Mouse (Mus musculus) midbrain, embryonic 16.5 days (tissue): ENCODE measurements around the gene Ccdc125. TPM values are rescaled to one million over a fixed set of nuclear protein-coding genes. Genes with fewer than 3 reads are reported as not detected.

Source experiments
- polyA plus RNA-seq: library from polyadenylated mRNA; unstranded; fragments of >200 nt; fragmentation: Nextera tagmentation; extraction: Ambion mirVana; gene quantifications from 2 replicates; pipeline ENCODE4 v1.2.1, GENCODE M21; 2015

Gene Ccdc125
- polyA plus RNA-seq, 1 experiment from 2014 or later, result 1.6 TPM

Other genes starting within 250 kb of the Ccdc125 start
- gene Naip1, start 216.8 kb upstream of the Ccdc125 start, polyA plus RNA-seq, result not detected in 2 replicates
- 71.7 and 73.4 TPM in 2 replicates for gene Gtf2h2, start 177.1 kb upstream of the Ccdc125 start, polyA plus RNA-seq
- 9.4 and 9.9 TPM in 2 replicates for gene Ocln, start 117.0 kb upstream of the Ccdc125 start, polyA plus RNA-seq
- gene Marveld2, start 52.7 kb upstream of the Ccdc125 start, polyA plus RNA-seq, result 2.7 and 3.3 TPM in 2 replicates
- gene Ak6, start 18.7 kb upstream of the Ccdc125 start, polyA plus RNA-seq, result 307 and 315 TPM in 2 replicates
- gene Rad17, start 18.7 kb upstream of the Ccdc125 start, polyA plus RNA-seq, result 18.0 and 18.4 TPM in 2 replicates
- gene Taf9, start 18.1 kb upstream of the Ccdc125 start, polyA plus RNA-seq, result 30.4 and 36.6 TPM in 2 replicates
- 39.3 and 42.0 TPM in 2 replicates for gene Cdk7, start 61.2 kb downstream of the Ccdc125 start, polyA plus RNA-seq
- 116 and 130 TPM in 2 replicates for gene Mrps36, start 74.9 kb downstream of the Ccdc125 start, polyA plus RNA-seq
- 5.1 and 6.3 TPM in 2 replicates for gene Cenph, start 106.2 kb downstream of the Ccdc125 start, polyA plus RNA-seq
- 22.2 and 31.0 TPM in 2 replicates for gene Ccnb1, start 116.9 kb downstream of the Ccdc125 start, polyA plus RNA-seq
- 30.2 and 31.0 TPM in 2 replicates for gene Slc30a5, start 163.7 kb downstream of the Ccdc125 start, polyA plus RNA-seq